Comparison of ENCODE assay signal across 23 mouse cellular contexts in genomic region chr1:172779195-172779594, GRCm38 (mm10).
DNase-seq lines count a peak whose midpoint lies in the region; ATAC-seq and TF ChIP-seq lines count a peak whose summit lies in the region.
"Had no signal": no experiment of that assay in that cellular context is flagged by ENCODE, and none has a peak within 500 bp of the region (broad histone marks: within the 10 kb centered on the region; RNA-seq: fewer than 3 reads in every experiment).

No protein-coding gene starts in this region.

- H3K27ac ChIP-seq in forebrain, embryonic 11.5 days (ENCODE audit: low read depth, low read length): no peak overlapping the region
- no peak overlapping the region for H3K27ac ChIP-seq in forebrain, postnatal 0 days (ENCODE audit: low read depth, low read length)
- no peak overlapping the region for H3K27ac ChIP-seq in forebrain, embryonic 13.5 days
- no peak overlapping the region for H3K27ac ChIP-seq in forebrain, embryonic 12.5 days
- no peak overlapping the region for H3K27ac ChIP-seq in forebrain, embryonic 14.5 days (ENCODE audit: low read depth, low read length)
- no peak overlapping the region for H3K27ac ChIP-seq in forebrain, embryonic 15.5 days (replicated peaks)

- no peak for TF ChIP-seq CTCF in forebrain, postnatal 0 days (IDR thresholded peaks at IDR 0.05; ENCODE audit: low read depth)
- TF ChIP-seq CTCF in brain, embryonic 14.5 days (IDR thresholded peaks at IDR 0.05; ENCODE audit: borderline replicate concordance, extremely low read depth, insufficient read depth, insufficient read length): no peak

- H3K9ac ChIP-seq in forebrain, embryonic 11.5 days (ENCODE audit: low read length): no peak overlapping the region
- no peak overlapping the region for H3K9ac ChIP-seq in forebrain, postnatal 0 days
- no peak overlapping the region for H3K9ac ChIP-seq in forebrain, embryonic 13.5 days
- H3K9ac ChIP-seq in forebrain, embryonic 12.5 days: no peak overlapping the region
- no peak overlapping the region for H3K9ac ChIP-seq in forebrain, embryonic 14.5 days (ENCODE audit: low read length)
- no peak overlapping the region for H3K9ac ChIP-seq in forebrain, embryonic 15.5 days (replicated peaks)

- H3K36me3 ChIP-seq in forebrain, embryonic 11.5 days (ENCODE audit: control insufficient read depth, insufficient read depth, low read length): no peaks in the 10 kb centered on the region
- no peaks in the 10 kb centered on the region for H3K36me3 ChIP-seq in forebrain, postnatal 0 days (ENCODE audit: insufficient read depth)
- no peaks in the 10 kb centered on the region for H3K36me3 ChIP-seq in forebrain, embryonic 13.5 days (ENCODE audit: poor library complexity, severe bottlenecking)
- H3K36me3 ChIP-seq in forebrain, embryonic 12.5 days (replicated peaks): no peaks in the 10 kb centered on the region
- no peaks in the 10 kb centered on the region for H3K36me3 ChIP-seq in forebrain, embryonic 14.5 days (ENCODE audit: control insufficient read depth, insufficient read depth, low read length)
- H3K36me3 ChIP-seq in forebrain, embryonic 15.5 days: no peaks in the 10 kb centered on the region
- H3K36me3 ChIP-seq: G1E had no signal

- H3K27me3 ChIP-seq in forebrain, embryonic 11.5 days (ENCODE audit: control insufficient read depth, insufficient read depth, low read length): no peaks in the 10 kb centered on the region
- H3K27me3 ChIP-seq in forebrain, postnatal 0 days (ENCODE audit: insufficient read depth, low read length): no peaks in the 10 kb centered on the region
- no peaks in the 10 kb centered on the region for H3K27me3 ChIP-seq in forebrain, embryonic 13.5 days
- no peaks in the 10 kb centered on the region for H3K27me3 ChIP-seq in forebrain, embryonic 12.5 days
- H3K27me3 ChIP-seq in forebrain, embryonic 14.5 days (replicated peaks; ENCODE audit: control insufficient read depth, insufficient read depth, low read length): no peaks in the 10 kb centered on the region
- no peaks in the 10 kb centered on the region for H3K27me3 ChIP-seq in forebrain, embryonic 15.5 days
- H3K27me3 ChIP-seq: CH12.LX had no signal

- 37% methylated on average over 5 of the region's 5 CpGs for WGBS in forebrain, embryonic 11.5 days
- 24% methylated on average over 5 of the region's 5 CpGs for WGBS in forebrain, postnatal 0 days
- whole genome bisulfite sequencing in forebrain, embryonic 13.5 days: 25% methylated on average over 5 of the region's 5 CpGs
- 35% methylated on average over 5 of the region's 5 CpGs for WGBS in forebrain, embryonic 12.5 days
- WGBS in forebrain, embryonic 14.5 days: 21% methylated on average over 5 of the region's 5 CpGs
- WGBS in forebrain, embryonic 15.5 days: 31% methylated on average over 5 of the region's 5 CpGs

- no peak overlapping the region for H3K4me2 ChIP-seq in forebrain, embryonic 11.5 days (ENCODE audit: low read depth, low read length, severe bottlenecking)
- H3K4me2 ChIP-seq in forebrain, postnatal 0 days (ENCODE audit: low read depth): no peak overlapping the region
- H3K4me2 ChIP-seq in forebrain, embryonic 13.5 days: no peak overlapping the region
- no peak overlapping the region for H3K4me2 ChIP-seq in forebrain, embryonic 12.5 days
- no peak overlapping the region for H3K4me2 ChIP-seq in forebrain, embryonic 14.5 days (ENCODE audit: low read length)
- H3K4me2 ChIP-seq in forebrain, embryonic 15.5 days (replicated peaks): no peak overlapping the region

- peak; percentile 19; the same call in 1 of the 2 replicates for ATAC-seq in forebrain, embryonic 11.5 days (replicated peaks; ENCODE audit: low FRiP score)
- ATAC-seq in forebrain, postnatal 0 days: no peak
- 0 out of 2 replicates have a peak, but pooled peaks have one; percentile 58 for ATAC-seq in forebrain, embryonic 13.5 days
- no peak; the same call in 1 of the 2 replicates for ATAC-seq in forebrain, embryonic 12.5 days (ENCODE audit: low FRiP score)
- ATAC-seq in forebrain, embryonic 14.5 days: no peak
- no peak for ATAC-seq in forebrain, embryonic 15.5 days (replicated peaks)
- ATAC-seq: activated CD4-positive, CD25-positive, alpha-beta regulatory T cell, adult 4 months; CD4-positive, CD25-positive, alpha-beta regulatory T cell, adult 4 months; Patski had no signal

- H3K4me1 ChIP-seq in forebrain, embryonic 11.5 days (replicated peaks; ENCODE audit: control insufficient read depth, insufficient read depth, low read length): no peaks in the 10 kb centered on the region
- H3K4me1 ChIP-seq in forebrain, postnatal 0 days (ENCODE audit: insufficient read depth): no peaks in the 10 kb centered on the region
- 0 out of 2 replicates have a peak, but pooled peaks cover 3% of the 10 kb centered on the region for H3K4me1 ChIP-seq in forebrain, embryonic 13.5 days
- H3K4me1 ChIP-seq in forebrain, embryonic 12.5 days: peaks cover 3% of the 10 kb centered on the region; the same call in 1 of the 2 replicates
- H3K4me1 ChIP-seq in forebrain, embryonic 14.5 days (ENCODE audit: control insufficient read depth, insufficient read depth, low read length): no peaks in the 10 kb centered on the region
- H3K4me1 ChIP-seq in forebrain, embryonic 15.5 days: no peaks in the 10 kb centered on the region

- TF ChIP-seq POLR2A in brain, embryonic 14.5 days (IDR thresholded peaks at IDR 0.05; ENCODE audit: borderline replicate concordance, extremely low read depth, insufficient read depth, insufficient read length, poor library complexity, severe bottlenecking): no peak

- H3K9me3 ChIP-seq in forebrain, embryonic 11.5 days (ENCODE audit: control insufficient read depth, low read length): no peaks in the 10 kb centered on the region
- H3K9me3 ChIP-seq in forebrain, postnatal 0 days (ENCODE audit: low read length): no peaks in the 10 kb centered on the region
- no peaks in the 10 kb centered on the region for H3K9me3 ChIP-seq in forebrain, embryonic 13.5 days (replicated peaks)
- H3K9me3 ChIP-seq in forebrain, embryonic 12.5 days: no peaks in the 10 kb centered on the region
- H3K9me3 ChIP-seq in forebrain, embryonic 14.5 days (replicated peaks; ENCODE audit: control insufficient read depth, low read length): no peaks in the 10 kb centered on the region
- no peaks in the 10 kb centered on the region for H3K9me3 ChIP-seq in forebrain, embryonic 15.5 days

- no peak for DNase-seq in forebrain, embryonic 11.5 days (ENCODE audit: low spot score)
- DNase-seq in forebrain, postnatal 0 days: no peak
- DNase-seq in forebrain, embryonic 14.5 days (ENCODE audit: low spot score): peak; percentile 19
- peak; percentile 52 for DNase-seq in brain, embryonic 14.5 days (ENCODE audit: low read depth)
- no peak for DNase-seq in left cerebral cortex, adult 8-10 months (ENCODE audit: low spot score in 2 of 2)
- DNase-seq: adrenal gland, adult 2 months; adrenal gland, adult 8-10 months; adrenal gland, postnatal 10 days; adrenal gland, postnatal 14 days; adrenal gland, postnatal 25 days; adrenal gland, postnatal 36 days; B cell, adult 2 months; cerebellum, adult 11 months; cerebellum, adult 11-12 months; cerebellum, adult 18-20 months had no signal

- H3K4me3 ChIP-seq in forebrain, embryonic 11.5 days (ENCODE audit: low read depth, low read length): no peak overlapping the region
- no peak overlapping the region for H3K4me3 ChIP-seq in forebrain, postnatal 0 days (ENCODE audit: low read depth, low read length)
- no peak overlapping the region for H3K4me3 ChIP-seq in forebrain, embryonic 13.5 days
- H3K4me3 ChIP-seq in forebrain, embryonic 12.5 days (replicated peaks): no peak overlapping the region
- no peak overlapping the region for H3K4me3 ChIP-seq in forebrain, embryonic 14.5 days (ENCODE audit: low read depth, low read length)
- no peak overlapping the region for H3K4me3 ChIP-seq in forebrain, embryonic 15.5 days

Comparison
In these comparisons a context has a peak if more than half of its experiments do, and no peak if none do; other contexts are left out.
1. ATAC-seq: peak in forebrain, embryonic 11.5 days (single experiment) and forebrain, embryonic 13.5 days (single experiment); none in forebrain, postnatal 0 days (single experiment), forebrain, embryonic 12.5 days (single experiment), forebrain, embryonic 14.5 days (single experiment) and forebrain, embryonic 15.5 days (single experiment).
2. DNase-seq: peak in forebrain, embryonic 14.5 days (single experiment) and brain, embryonic 14.5 days (single experiment); none in forebrain, embryonic 11.5 days (single experiment), forebrain, postnatal 0 days (single experiment) and left cerebral cortex, adult 8-10 months (0 of 2).